Mouse (Mus musculus) CH12.LX (cell line): ENCODE measurements at regions not wholly inside any gene's neighbourhood (a gene's known extent, or its start where the extent isn't known, plus 50 kb on each side); places are given as distances from the start of the nearest gene placed in this dataset.

Experiments used
- DNase-seq: peaks from one replicate; pipeline ENCODE4 v3.0.0-alpha.2; 2013; ENCODE audit errors: extremely low read depth
- H3K27ac ChIP-seq: 2 replicates; pipeline ENCODE4 v1.5.1; 2012; ENCODE audit warnings: low read depth, mild to moderate bottlenecking, control low read depth, moderate library complexity; ENCODE audit not compliant: insufficient read depth
- H3K27me3 ChIP-seq: replicated peaks from 2 replicates; pipeline ENCODE3; 2012; ENCODE audit warnings: inconsistent platforms
- H3K36me3 ChIP-seq, 2 experiments: replicated peaks in 1 of 2; 2 replicates each; pipeline versions ENCODE3 to v1.6.1; 2012; ENCODE audit warnings: inconsistent platforms in 1 of 2, low read length in 1 of 2, mild to moderate bottlenecking in 1 of 2, mixed read lengths in 1 of 2, moderate library complexity in 1 of 2; ENCODE audit not compliant: control insufficient read depth in 1 of 2, insufficient read depth in 1 of 2
- H3K4me1 ChIP-seq, 2 experiments: 2 replicates each; pipeline ENCODE4 v1.6.1; 2012; ENCODE audit warnings: inconsistent platforms in 1 of 2, moderate library complexity in 1 of 2; ENCODE audit not compliant: insufficient read depth in 2 of 2, control insufficient read depth in 1 of 2
- H3K4me2 ChIP-seq: 2 replicates; pipeline ENCODE4 v1.6.1; 2012; ENCODE audit warnings: low read depth, mild to moderate bottlenecking, control low read depth; ENCODE audit not compliant: poor library complexity, insufficient read depth, severe bottlenecking
- H3K4me3 ChIP-seq, 3 experiments: fragments of 150-350 bp in 1 of 3; sonication (generic) in 1 of 3; replicated peaks in 1 of 3; 2 replicates each; pipeline versions ENCODE3 to v1.5.1; 2011 to 2012; ENCODE audit warnings: low read depth in 2 of 3, low read length in 2 of 3, mild to moderate bottlenecking in 2 of 3, moderate library complexity in 2 of 3, control low read depth in 1 of 3, improper control_type of control experiment in 1 of 3, inconsistent platforms in 1 of 3, mixed read lengths in 1 of 3; ENCODE audit not compliant: poor library complexity in 1 of 3
- H3K79me2 ChIP-seq: replicated peaks from 2 replicates; pipeline ENCODE4 v1.6.1; 2012; ENCODE audit warnings: mild to moderate bottlenecking, moderate library complexity; ENCODE audit not compliant: control insufficient read depth, poor library complexity, insufficient read depth, severe bottlenecking; ENCODE audit errors: extremely low read depth
- H3K9ac ChIP-seq: 2 replicates; pipeline ENCODE4 v1.6.1; 2012; ENCODE audit warnings: low read depth, mild to moderate bottlenecking, control low read depth, moderate library complexity; ENCODE audit not compliant: insufficient read depth
- H3K9me3 ChIP-seq: replicated peaks from 2 replicates; pipeline ENCODE3; 2012; ENCODE audit warnings: low read length, inconsistent platforms, mixed read lengths
- BHLHE40 ChIP-seq: IDR thresholded peaks from 2 replicates; pipeline ENCODE4 v1.6.1; 2011; ENCODE audit warnings: mild to moderate bottlenecking, low read depth, low read length, improper control_type of control experiment
- CHD1 ChIP-seq: IDR thresholded peaks from 2 replicates; pipeline ENCODE4 v1.6.1; 2012; ENCODE audit warnings: low read depth, low read length, improper control_type of control experiment, inconsistent platforms
- CHD2 ChIP-seq: IDR thresholded peaks from 2 replicates; pipeline ENCODE4 v1.6.1; 2011; ENCODE audit warnings: low read length, improper control_type of control experiment
- CTCF ChIP-seq, 2 experiments: IDR thresholded peaks in 1 of 2; conservative IDR thresholded peaks in 1 of 2; 2 replicates each; pipeline ENCODE4 v1.5.1; 2011 to 2012; ENCODE audit warnings: low read depth in 2 of 2, low read length in 2 of 2, improper control_type of control experiment in 1 of 2, inconsistent platforms in 1 of 2, mild to moderate bottlenecking in 1 of 2, moderate library complexity in 1 of 2
- E2F4 ChIP-seq: IDR thresholded peaks from 2 replicates; pipeline ENCODE4 v1.6.1; 2011; ENCODE audit warnings: low read depth, low read length, improper control_type of control experiment; ENCODE audit not compliant: insufficient replicate concordance
- EP300 ChIP-seq: IDR thresholded peaks from 2 replicates; pipeline ENCODE4 v1.6.1; 2011; ENCODE audit warnings: low read length, improper control_type of control experiment
- ETS1 ChIP-seq: conservative IDR thresholded peaks from 2 replicates; pipeline ENCODE4 v1.6.1; 2012; ENCODE audit warnings: low read depth, mild to moderate bottlenecking, inconsistent platforms, low read length, improper control_type of control experiment, moderate library complexity
- GABPA ChIP-seq: IDR thresholded peaks from 2 replicates; pipeline ENCODE4 v1.6.1; 2012; ENCODE audit warnings: low read depth, low read length, improper control_type of control experiment, inconsistent platforms; ENCODE audit not compliant: insufficient replicate concordance
- IRF4 ChIP-seq: IDR thresholded peaks from 2 replicates; pipeline ENCODE4 v1.6.1; 2014; ENCODE audit warnings: low read depth, mild to moderate bottlenecking, inconsistent platforms, low read length, improper control_type of control experiment
- JUN ChIP-seq: IDR thresholded peaks from 2 replicates; pipeline ENCODE4 v1.6.1; 2011; ENCODE audit warnings: low read depth, mild to moderate bottlenecking, low read length, improper control_type of control experiment, moderate library complexity; ENCODE audit not compliant: insufficient read depth
- KAT2A ChIP-seq: IDR thresholded peaks from 2 replicates; pipeline ENCODE4 v1.6.1; 2012; ENCODE audit warnings: low read length, improper control_type of control experiment, inconsistent platforms; ENCODE audit not compliant: insufficient replicate concordance
- MAFK ChIP-seq: IDR thresholded peaks from 2 replicates; pipeline ENCODE4 v1.6.1; 2011; ENCODE audit warnings: low read length, improper control_type of control experiment; ENCODE audit not compliant: insufficient replicate concordance
- MAX ChIP-seq: IDR thresholded peaks from 2 replicates; pipeline ENCODE4 v1.6.1; 2011; ENCODE audit warnings: low read length, improper control_type of control experiment
- MEF2A ChIP-seq: IDR thresholded peaks from 2 replicates; pipeline ENCODE4 v1.6.1; 2014; ENCODE audit warnings: low read depth, mild to moderate bottlenecking, inconsistent platforms, low read length, improper control_type of control experiment, borderline replicate concordance
- MYC ChIP-seq: IDR thresholded peaks from 2 replicates; pipeline ENCODE4 v1.6.1; 2011; ENCODE audit warnings: low read depth, mild to moderate bottlenecking, improper control_type of control experiment, low read length
- NELFE ChIP-seq: IDR thresholded peaks from 2 replicates; pipeline ENCODE4 v1.6.1; 2011; ENCODE audit warnings: low read depth, low read length, improper control_type of control experiment
- NRF1 ChIP-seq: IDR thresholded peaks from 2 replicates; pipeline ENCODE4 v1.6.1; 2014; ENCODE audit warnings: low read depth, mild to moderate bottlenecking, inconsistent platforms, low read length, improper control_type of control experiment, moderate library complexity
- PAX5 ChIP-seq: IDR thresholded peaks from 2 replicates; pipeline ENCODE4 v1.6.1; 2012; ENCODE audit warnings: low read length, inconsistent platforms, mixed read lengths
- POLR2A ChIP-seq: IDR thresholded peaks from 2 replicates; pipeline ENCODE4 v1.6.1; 2011; ENCODE audit warnings: low read depth, mild to moderate bottlenecking, improper control_type of control experiment, low read length
- POLR2AphosphoS2 ChIP-seq: IDR thresholded peaks from 2 replicates; pipeline ENCODE4 v1.6.1; 2011; ENCODE audit warnings: low read depth, low read length, improper control_type of control experiment
- RAD21 ChIP-seq: IDR thresholded peaks from 2 replicates; pipeline ENCODE4 v1.6.1; 2011; ENCODE audit warnings: low read depth, mild to moderate bottlenecking, low read length, improper control_type of control experiment, moderate library complexity
- RCOR1 ChIP-seq: conservative IDR thresholded peaks from 2 replicates; pipeline ENCODE4 v1.6.1; 2012; ENCODE audit warnings: low read depth, mild to moderate bottlenecking, inconsistent platforms, low read length, improper control_type of control experiment
- TCF12 ChIP-seq: IDR thresholded peaks from 2 replicates; pipeline ENCODE4 v1.6.1; 2014; ENCODE audit warnings: low read depth, mild to moderate bottlenecking, inconsistent platforms, low read length, improper control_type of control experiment
- UBTF ChIP-seq: IDR thresholded peaks from 2 replicates; pipeline ENCODE4 v1.6.1; 2012; ENCODE audit warnings: low read depth, mild to moderate bottlenecking, inconsistent platforms, low read length, improper control_type of control experiment, moderate library complexity
- USF1 ChIP-seq: IDR thresholded peaks from 2 replicates; pipeline ENCODE4 v1.6.1; 2014; ENCODE audit warnings: low read depth, mild to moderate bottlenecking, inconsistent platforms, low read length, improper control_type of control experiment
- USF2 ChIP-seq: conservative IDR thresholded peaks from 2 replicates; pipeline ENCODE4 v1.6.1; 2011; ENCODE audit warnings: low read depth, low read length, improper control_type of control experiment
- ZC3H11A ChIP-seq: IDR thresholded peaks from 2 replicates; pipeline ENCODE4 v1.6.1; 2012; ENCODE audit warnings: low read depth, mild to moderate bottlenecking, inconsistent platforms, low read length, improper control_type of control experiment
- ZMIZ1 ChIP-seq: IDR thresholded peaks from 2 replicates; pipeline ENCODE4 v1.6.1; 2012; ENCODE audit warnings: low read depth, mild to moderate bottlenecking, inconsistent platforms, low read length, improper control_type of control experiment
- ZNF384 ChIP-seq: IDR thresholded peaks from 2 replicates; pipeline ENCODE4 v1.6.1; 2012; ENCODE audit warnings: low read depth, low read length, improper control_type of control experiment, inconsistent platforms
- dilution Hi-C: fragments of 300-500 bp; cut with MboI; formaldehyde crosslinking; loops from 2 replicates; pipeline ENCODE4 v1.14.3; 2020; ENCODE audit warnings: low sequenced_read_pairs; ENCODE audit not compliant: extremely low pct_unique_long_range_greater_than_20kb, extremely low pct_ligation_motif_present
- in situ Hi-C: fragments of 300-500 bp; cut with MboI; formaldehyde crosslinking; loops from 3 replicates; pipeline ENCODE4 v1.14.3; 2019; ENCODE audit warnings: low sequenced_read_pairs, low pct_ligation_motif_present, low pct_unique_long_range_greater_than_20kb, mixed read lengths

GRCm38 (mm10) chr12:80053902-80054654 lies 58.7 kb downstream of the Zfp36l1 start:
- H3K4me1 ChIP-seq = peaks cover 24 to 58% of the 10 kb centered on the region in 2 experiments
- peak overlapping the region; percentile 87 for H3K27ac ChIP-seq
- peak overlapping the region; percentile 65 for H3K4me2 ChIP-seq
- peak overlapping the region; percentile 49 for H3K9ac ChIP-seq
- no peaks in the 10 kb centered on the region for H3K9me3 ChIP-seq
- H3K27me3 ChIP-seq = no peaks in the 10 kb centered on the region
- no peak overlapping the region for H3K4me3 ChIP-seq
- in situ Hi-C loops = no loop called here
- H3K36me3 ChIP-seq = no peaks in the 10 kb centered on the region
- no peaks in the 10 kb centered on the region for H3K79me2 ChIP-seq
- TF ChIP-seq USF2 (no peak), ZC3H11A (no peak), RAD21 (no peak), MEF2A (peak; percentile 12; the same call in 1 of the 2 replicates), CTCF (conservative IDR thresholded peaks at IDR 0.05 in 1 of 2, IDR thresholded peaks at IDR 0.05 in 1 of 2; ENCODE audit: low read depth in 2 of 2, low read length in 2 of 2) (no peak), BHLHE40 (peak; percentile 38; the same call in 1 of the 2 replicates), ETS1 (no peak; the same call in 1 of the 2 replicates), TCF12 (0 out of 2 replicates have a peak, but pooled peaks have one; percentile 5), MYC (peak; percentile 50; the same call in 1 of the 2 replicates), MAX (0 out of 2 replicates have a peak, but pooled peaks have one; percentile 35), CHD1 (0 out of 2 replicates have a peak, but pooled peaks have one; percentile 54), NRF1 (no peak), E2F4 (no peak), EP300 (no peak; the same call in 1 of the 2 replicates), ZNF384 (peak; percentile 52), POLR2A (no peak), ZMIZ1 (no peak), GABPA (no peak)
- dilution Hi-C loops = no loop called here
- no peak for DNase-seq

- Histone ChIP-seq H3K9ac (no peak overlapping the region), H3K9me3 (no peaks in the 10 kb centered on the region), H3K79me2 (no peaks in the 10 kb centered on the region), H3K4me1 (peaks cover 6 to 20% of the 10 kb centered on the region in 2 experiments; a peak in 3 of 4 replicates), H3K4me2 (no peak overlapping the region), H3K4me3 (no peak overlapping the region), H3K27ac (no peak overlapping the region), H3K27me3 (no peaks in the 10 kb centered on the region), H3K36me3 (no peaks in the 10 kb centered on the region)
- in situ Hi-C loops (no loop called here), dilution Hi-C loops (no loop called here)
- no peak for TF ChIP-seq MAX
- no peak for TF ChIP-seq UBTF
- TF ChIP-seq NELFE = no peak
- no peak for TF ChIP-seq ZC3H11A
- no peak for TF ChIP-seq PAX5
- no peak for TF ChIP-seq ZNF384
- TF ChIP-seq CHD2 = no peak
- no peak for TF ChIP-seq RCOR1
- TF ChIP-seq POLR2AphosphoS2 = no peak
- no peak for TF ChIP-seq GABPA
- TF ChIP-seq E2F4 = no peak
- no peak for TF ChIP-seq USF1
- TF ChIP-seq MAFK = no peak
- no peak for TF ChIP-seq BHLHE40
- no peak for TF ChIP-seq MEF2A
- TF ChIP-seq JUN = no peak
- no peak for TF ChIP-seq KAT2A
- TF ChIP-seq IRF4 = no peak
- no peak for DNase-seq
Observed at GRCm38 (mm10) chr12:80048215-80048979, 64.4 kb downstream of the Zfp36l1 start.
